Mouse (Mus musculus) liver, adult 10 weeks (tissue): ENCODE results near the gene Faf2. TPM values are rescaled to one million over a fixed set of nuclear protein-coding genes. Genes with fewer than 3 reads are reported as not detected.

Experiments
- polyA plus RNA-seq: library from polyadenylated mRNA; stranded (reverse); fragments of 350-450 nt; fragmentation: Illumina TruSeq; extraction: RNeasy Lipid Tissue Mini Kit (QIAGEN cat#74804); gene quantifications from one replicate; pipeline ENCODE4 v1.2.3, GENCODE M21; 2014; ENCODE audit warnings: low read depth, low replicate concordance

Faf2 gene
- 35.5 TPM for polyA plus RNA-seq

GRCm38 (mm10) chr13:54621155-54621932, at the start of gene Faf2:
Faf2 (plus strand) TSS chr13:54621784.

DNA sequence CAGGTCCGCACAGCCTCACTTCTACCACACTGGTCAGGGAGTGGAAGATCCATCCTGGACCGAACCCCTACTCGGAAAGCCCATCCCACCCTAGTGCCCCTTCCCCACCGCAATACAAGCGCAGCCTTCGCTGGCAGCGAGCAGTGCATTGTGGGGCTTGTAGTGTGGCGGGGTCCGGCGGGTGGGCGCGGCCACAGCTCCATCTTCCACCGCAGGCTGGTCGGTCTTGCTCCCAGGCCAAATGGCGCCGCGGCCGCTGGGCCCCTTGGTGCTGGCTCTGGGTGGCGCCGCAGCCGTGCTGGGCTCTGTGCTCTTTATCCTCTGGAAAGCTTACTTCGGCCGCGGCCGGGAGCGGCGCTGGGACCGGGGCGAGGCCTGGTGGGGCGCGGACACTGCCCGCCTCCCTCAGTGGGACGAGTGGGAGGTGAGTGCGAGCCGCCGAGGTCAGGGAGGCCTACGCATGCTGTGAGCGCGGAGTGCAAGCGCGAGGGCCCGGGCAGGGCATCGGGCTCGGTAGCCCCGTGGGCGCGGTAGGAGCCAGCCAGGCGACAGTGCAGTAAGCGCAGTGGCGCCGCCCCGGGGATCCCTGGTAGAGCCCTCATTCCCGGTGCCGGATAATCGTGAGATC, 46.6 kb upstream of the Faf2 start, which contains the start of gene Arl10:
Arl10 (plus strand) TSS at position 162 of the 628 bp plus-strand sequence.

DNA sequence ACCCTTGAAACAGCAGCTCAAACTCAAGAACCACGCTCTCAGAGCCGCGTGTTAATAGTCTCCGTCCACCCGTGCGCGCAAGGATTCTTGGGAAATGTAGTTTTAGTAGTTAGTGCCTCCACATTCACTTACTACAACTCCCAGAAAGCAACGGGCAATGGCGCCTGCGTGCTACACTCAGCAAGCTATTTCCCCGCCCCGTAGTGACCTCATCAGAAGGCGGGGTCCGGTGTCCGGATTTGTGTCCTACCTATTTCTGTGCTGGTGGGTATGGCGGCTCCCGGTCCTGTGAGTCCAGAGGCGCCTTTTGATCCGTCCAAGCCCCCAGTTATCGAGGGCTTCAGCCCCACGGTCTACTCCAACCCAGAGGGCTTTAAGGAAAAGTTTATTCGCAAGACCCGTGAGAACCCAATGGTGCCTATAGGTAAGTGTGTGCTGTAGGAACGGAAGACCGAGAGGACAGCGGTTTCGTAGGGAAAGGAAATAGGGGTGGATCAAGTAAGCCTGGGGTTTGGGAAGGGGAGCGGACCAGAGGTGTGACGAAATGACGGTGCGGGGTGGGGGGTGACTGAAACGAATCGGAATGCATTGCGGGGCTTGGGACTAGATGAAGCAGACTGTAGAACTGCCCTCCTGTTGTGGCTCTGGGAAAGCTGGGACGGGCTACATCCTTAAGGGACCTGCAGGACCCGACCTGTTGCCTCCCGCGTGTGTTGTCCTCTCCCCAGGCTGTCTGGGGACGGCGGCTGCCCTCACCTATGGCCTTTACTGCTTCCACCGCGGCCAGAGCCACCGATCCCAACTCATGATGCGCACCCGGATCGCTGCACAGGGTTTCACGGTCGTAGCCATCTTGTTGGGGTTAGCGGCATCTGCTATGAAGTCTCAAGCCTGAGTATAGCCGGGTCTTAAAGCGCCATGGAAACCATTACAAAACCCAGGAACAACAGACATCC, 31.3 kb upstream of the Faf2 start, which contains the start of the genes Nop16 and Higd2a:
Nop16 (minus strand) TSS at position 95 of the 956 bp plus-strand sequence.
Higd2a (plus strand) TSS at position 212 of the 956 bp plus-strand sequence.

DNA sequence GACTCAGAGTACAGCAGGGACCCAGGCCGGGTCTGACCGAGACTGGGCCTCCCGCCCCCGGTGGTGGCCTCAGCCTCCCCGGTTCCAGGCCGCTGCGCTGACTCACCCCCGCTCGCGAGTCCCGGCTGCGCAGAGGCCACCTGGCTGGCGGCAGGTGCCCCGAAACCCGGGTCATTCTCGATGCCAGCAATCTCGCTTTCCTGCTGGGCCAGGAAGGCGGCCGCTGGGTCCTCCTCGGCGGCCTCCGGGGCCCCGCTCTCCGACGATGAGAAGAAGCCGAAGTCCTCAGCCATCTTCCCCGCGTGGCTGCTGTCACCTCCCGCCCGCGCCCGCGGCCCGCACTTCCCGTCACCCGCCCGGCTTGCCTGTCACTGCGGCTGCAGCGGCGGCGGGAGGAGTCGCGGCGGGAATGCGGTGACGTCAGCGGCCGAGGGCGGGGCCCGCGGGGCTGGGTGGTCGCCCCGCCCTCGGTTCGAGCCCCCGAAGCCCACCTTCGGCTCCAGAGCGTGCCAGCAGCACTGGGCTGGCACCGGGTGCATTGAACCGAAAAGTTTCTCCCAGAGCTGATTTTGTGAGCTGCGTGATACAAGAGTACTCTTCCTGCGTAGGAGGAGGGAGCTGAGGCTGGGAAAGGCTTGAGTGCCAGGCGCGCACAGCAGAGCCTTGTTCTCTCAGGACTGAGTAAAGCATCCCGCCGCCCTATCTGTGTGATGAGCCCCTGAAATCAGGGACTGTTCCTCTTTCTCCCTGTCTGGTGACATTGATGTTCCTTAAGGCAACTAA, 10.4 kb upstream of the Faf2 start, which contains the start of gene Cltb:
Cltb (minus strand) TSS at position 373 of the 783 bp plus-strand sequence.

DNA sequence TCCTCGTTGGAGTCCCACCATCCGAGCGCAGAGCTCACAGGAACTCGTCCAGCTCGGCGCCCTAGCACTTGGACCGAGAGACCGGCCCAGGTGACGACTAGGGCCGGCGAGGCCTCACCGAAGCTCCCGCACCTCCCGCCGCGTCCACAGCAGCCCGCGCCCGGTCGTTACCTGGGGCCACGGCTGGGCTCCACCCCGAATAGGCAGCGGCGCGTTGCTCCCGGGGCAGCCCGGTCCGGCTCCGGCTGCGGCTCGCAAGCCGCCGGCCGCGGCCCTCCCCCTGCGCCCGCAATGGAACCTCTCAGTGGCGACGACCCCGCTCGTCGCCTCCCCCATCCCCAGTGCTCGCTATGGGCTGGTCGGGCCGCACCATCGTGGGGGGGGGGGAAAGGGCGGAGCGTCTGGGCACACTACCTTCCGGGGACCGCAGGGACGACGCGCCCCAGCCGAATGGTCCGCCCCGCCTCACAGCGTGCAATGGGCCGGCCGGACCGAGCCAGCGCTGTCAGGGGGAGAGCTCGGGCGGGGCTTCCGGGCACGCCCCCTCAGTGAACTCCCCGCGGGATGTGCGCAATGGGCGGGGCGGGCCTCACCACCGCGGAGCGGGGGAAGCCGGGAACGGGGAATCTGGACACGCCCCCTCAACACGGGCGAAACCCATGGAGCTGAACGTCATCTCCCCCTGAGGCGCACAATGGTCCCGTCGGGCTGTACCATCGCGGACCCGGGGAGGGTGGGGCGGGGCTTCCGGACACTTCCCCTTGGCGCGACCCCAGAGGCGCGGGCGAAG, 72.2 kb downstream of the Faf2 start, which contains the start of gene Rnf44:
Rnf44 (minus strand) TSS at position 350 of the 790 bp plus-strand sequence.

GRCm38 (mm10) chr13:54701243-54701642, 79.7 kb downstream of the Faf2 start, which contains the start of gene Cdhr2:
Cdhr2 (plus strand) TSS chr13:54701461.

Other genes starting within 250 kb of the Faf2 start
- 7.0 TPM for gene Thoc3, start 152.9 kb upstream of the Faf2 start, polyA plus RNA-seq
- 7.5 TPM for gene Simc1, start 118.0 kb upstream of the Faf2 start, polyA plus RNA-seq
- 50.6 TPM for gene 4833439L19Rik, start 56.3 kb upstream of the Faf2 start, polyA plus RNA-seq
- 1.2 TPM for gene Arl10, start 46.8 kb upstream of the Faf2 start, polyA plus RNA-seq
- gene Nop16, start 31.7 kb upstream of the Faf2 start, polyA plus RNA-seq, result 13.0 TPM
- 29.7 TPM for gene Higd2a, start 31.6 kb upstream of the Faf2 start, polyA plus RNA-seq
- 8.8 TPM for gene Cltb, start 10.4 kb upstream of the Faf2 start, polyA plus RNA-seq
- 12.2 TPM for gene Rnf44, start 72.1 kb downstream of the Faf2 start, polyA plus RNA-seq
- gene Cdhr2, start 79.7 kb downstream of the Faf2 start, polyA plus RNA-seq, result not detected
- gene Gprin1, start 128.1 kb downstream of the Faf2 start, polyA plus RNA-seq, result not detected
- gene Sncb, start 144.8 kb downstream of the Faf2 start, polyA plus RNA-seq, result not detected
- gene Eif4e1b, start 162.2 kb downstream of the Faf2 start, polyA plus RNA-seq, result not detected
- gene Tspan17, start 167.6 kb downstream of the Faf2 start, polyA plus RNA-seq, result not detected